Mouse (Mus musculus) cerebellum, adult 2 months (tissue): ENCODE results near the gene Tent4b.

Experiments used
- CTCF ChIP-seq: fragments of 200-500 bp; IDR thresholded peaks from 2 replicates; pipeline ENCODE4 v1.5.1; 2011; ENCODE audit warnings: low read depth, mild to moderate bottlenecking, control low read depth, low read length, moderate library complexity, borderline replicate concordance; ENCODE audit not compliant: insufficient read depth
- POLR2A ChIP-seq: fragments of 200-500 bp; IDR thresholded peaks from 2 replicates; pipeline ENCODE4 v1.6.1; 2011; ENCODE audit warnings: low read length, control low read depth, borderline replicate concordance; ENCODE audit not compliant: insufficient read depth

DNA sequence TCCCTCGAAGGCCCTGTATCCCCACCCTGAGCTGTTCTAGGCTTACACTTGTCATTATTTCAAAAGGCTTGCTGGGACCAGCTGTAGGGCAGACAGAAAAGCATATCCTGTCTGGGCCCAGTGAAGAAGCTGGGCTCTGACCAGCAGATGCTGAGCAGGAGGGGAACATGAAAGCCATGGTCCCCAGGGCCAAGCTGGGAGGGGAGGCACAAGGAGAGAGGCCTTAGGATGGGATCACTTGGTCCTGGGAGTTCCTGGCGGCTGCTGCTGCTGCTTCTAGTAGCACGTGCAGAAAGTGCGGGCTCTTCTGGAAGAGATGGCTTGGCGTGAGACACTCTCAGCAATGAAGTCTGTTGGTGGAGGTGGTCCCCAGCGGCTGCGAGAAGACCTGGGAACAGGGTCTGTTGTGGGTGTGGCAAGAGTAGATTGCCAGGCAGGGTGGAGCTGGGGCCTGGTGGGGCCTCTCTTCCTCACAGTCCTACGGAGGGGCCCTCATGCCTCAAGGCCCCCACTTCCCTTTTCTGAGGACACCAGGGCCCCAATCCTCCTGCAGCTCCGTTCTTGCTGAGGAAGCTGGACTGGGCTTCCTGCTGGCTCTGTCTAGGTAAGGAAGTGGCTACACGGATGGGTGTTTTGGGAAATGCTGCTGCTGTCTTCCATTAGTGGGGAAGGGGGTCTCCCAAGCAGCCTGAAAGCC is 101.0 kb downstream of the Tent4b start:
- TF ChIP-seq POLR2A: no peak
- no peak for TF ChIP-seq CTCF
